Mouse (Mus musculus): ENCODE data around the gene Slc39a11.

DNA sequence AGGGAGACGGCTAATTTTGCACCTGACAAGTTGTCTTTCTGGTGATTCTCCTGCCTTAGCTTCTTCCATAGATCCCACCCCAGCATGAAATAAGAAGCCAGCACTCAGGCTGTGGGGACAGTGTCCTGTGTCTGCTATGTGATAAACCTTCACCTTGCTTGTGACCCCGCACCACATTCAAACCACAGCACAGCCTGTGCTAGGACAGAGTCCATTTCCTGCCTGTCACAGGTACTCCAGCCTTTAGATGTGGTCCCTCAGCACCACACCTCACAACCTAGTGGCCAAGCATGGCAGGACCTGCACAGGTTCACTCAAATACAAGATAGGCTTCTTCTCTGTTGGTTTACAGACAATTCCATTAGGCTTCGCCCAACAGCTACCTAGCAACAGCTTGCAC is 328.3 kb downstream of the Slc39a11 start:
- TF ChIP-seq POLR2A (IDR thresholded peaks at IDR 0.05; ENCODE audit: low read depth, low read length) (no peak), CTCF (IDR thresholded peaks at IDR 0.05; ENCODE audit: extremely low read depth, insufficient read length, insufficient replicate concordance, low read depth, low read length) (no peak)

All from small intestine, adult 2 months (tissue).